Mouse (Mus musculus) retina, postnatal 7 days (tissue): Measurements from ENCODE around the gene Golt1a.

Experiments used
- DNase-seq: peaks from one replicate; pipeline ENCODE4 v3.0.0-alpha.2; 2012; ENCODE audit warnings: low read depth, low spot score

The Golt1a gene

DNA sequence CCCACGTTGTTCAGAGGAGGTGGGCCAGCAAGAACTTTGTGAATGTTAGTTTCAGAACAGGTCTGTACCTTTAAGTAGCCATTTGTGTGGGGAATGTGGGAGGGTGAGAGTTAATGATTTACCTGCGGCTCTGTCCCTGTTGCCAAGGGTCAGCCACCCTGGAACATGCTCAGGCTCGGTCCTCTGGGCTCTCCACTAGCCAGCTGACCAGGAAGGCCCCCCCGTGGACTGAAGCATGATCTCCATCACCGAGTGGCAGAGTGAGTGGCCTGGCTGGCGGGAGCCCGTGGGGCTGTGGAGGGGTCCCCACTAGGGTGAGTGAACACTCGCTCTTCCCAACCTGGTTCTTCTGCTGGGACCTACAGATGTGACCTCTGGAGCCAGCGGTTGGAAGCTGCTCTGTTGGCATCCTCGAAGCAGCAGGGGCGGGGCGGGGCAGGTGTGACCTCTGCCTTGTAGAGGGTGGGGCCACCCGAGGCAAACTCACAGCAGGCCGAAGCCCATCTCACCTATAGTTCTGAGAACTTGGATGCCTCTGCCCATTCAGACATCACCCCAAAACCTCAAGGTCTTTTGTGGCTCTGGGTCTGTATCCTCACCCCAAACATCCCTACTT, at the start of gene Golt1a:
TSS of gene Golt1a (plus strand) at position 149 of the 616 bp plus-strand sequence.
- DNase-seq, result no peak

DNA sequence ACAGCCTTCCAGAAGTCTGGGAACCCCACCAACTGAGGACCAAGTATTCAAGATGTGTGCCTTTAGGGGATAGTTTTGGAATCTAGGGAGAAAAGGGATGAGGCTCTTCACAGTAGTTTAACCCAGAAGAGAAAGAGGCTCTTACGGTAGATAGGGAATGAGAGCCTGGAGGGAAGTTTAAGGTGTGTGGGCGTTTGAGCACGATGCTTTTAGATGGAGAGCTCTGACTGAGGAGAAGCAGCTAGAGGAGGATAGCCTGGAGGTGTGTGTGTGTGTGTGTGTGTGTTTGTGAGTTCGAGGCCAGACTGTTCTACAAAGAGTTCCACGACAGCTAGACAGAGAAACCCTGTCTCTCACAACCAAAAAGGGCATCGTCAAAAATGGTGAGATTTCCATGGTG, 47.0 kb upstream of the Golt1a start:
- no peak for DNase-seq

DNA sequence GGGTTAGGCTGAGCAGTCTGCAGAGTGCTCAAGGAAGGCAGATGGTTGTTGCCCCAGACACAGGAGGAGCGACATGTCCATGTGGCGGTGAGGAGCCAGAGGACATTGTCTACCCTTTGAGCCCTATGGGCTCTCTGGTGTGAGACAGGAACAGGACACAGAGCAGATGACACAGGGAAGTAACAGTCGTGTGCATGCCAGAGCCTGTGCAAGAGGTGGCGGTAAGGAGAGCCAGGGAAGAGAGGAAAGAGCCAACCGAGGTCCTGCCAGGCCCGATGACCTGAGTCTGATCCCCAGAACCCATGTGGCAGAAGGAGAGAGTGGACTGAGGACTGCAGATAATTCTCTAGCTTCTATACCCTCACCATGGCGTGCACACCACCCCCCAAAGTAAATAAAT, 46.5 kb upstream of the Golt1a start:
- no peak for DNase-seq

DNA sequence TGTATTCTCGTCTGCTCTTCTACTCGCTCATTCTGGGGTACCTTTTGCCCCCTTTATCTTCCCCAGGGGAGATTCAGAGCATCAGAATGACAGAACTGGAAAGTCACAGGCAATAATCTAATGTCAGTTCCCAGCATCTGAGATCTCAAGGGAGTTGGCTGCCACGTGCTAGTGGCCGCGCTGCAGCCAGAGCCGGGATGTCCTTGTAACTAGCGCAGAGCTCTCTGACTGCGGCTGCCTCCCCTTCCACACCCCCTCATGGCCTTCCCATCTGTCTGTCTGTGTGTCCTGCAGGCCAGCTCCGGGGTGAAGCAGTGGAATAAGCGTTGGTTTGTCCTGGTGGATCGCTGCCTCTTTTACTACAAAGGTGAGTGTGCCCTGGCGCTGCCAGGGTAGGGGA, 45.2 kb upstream of the Golt1a start:
- no peak for DNase-seq

- no peak for DNase-seq
Measured at GRCm38 (mm10) chr1:133265114-133265766, 44.4 kb upstream of the Golt1a start.

GRCm38 (mm10) chr1:133267094-133267493, 42.5 kb upstream of the Golt1a start:
- DNase-seq, result no peak

DNA sequence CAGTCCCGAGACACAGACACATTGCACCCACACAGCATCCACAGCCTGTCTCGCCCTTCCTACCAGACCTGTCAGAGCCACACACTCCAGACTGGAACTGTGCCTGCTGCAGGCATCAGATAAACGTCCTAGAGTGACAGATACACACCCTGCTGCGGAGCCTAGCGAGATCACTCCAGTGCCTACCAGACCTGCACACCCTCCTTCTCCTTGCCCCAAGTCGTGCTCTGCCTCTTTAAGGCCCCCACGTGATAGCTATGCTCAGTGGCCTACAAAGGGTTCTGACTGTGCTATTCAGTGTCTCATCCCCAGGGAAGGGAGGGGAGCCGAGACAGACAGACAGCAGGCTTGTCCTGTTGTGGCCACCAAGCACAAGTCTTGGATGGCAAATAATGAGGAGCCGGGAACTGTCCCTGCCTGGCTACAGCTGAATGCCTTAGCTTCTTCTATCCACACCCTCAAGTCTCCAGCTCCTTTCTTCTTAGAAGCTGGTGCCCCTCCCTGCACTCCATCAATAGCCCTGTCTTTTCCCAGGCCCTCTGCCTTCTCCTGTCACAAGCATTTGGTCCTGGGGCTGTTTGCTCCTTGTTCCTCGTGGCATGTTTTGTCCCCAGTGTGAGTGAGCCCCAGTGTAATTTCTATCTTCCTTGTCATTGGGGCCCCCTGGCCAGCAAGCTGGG, 41.6 kb upstream of the Golt1a start:
- no peak for DNase-seq

DNA sequence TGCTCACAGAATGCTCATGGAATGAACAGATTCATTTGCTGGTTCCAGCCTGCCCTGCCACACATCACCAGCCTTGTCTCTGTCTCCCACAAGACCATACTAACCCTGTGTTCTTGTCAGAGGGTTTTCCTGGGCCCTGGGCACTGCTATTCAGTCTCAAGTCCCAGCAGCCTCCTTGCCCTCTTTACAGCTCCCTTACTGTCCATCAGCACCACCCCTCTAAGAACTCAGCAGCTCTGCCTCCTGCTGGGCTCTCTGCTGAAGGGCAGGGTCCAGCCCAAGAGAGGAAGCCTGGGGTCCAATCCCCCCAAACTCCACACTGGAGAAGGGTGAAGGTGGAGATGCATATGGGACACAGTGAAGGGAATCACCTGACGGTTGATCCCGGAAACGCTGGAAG, 41.1 kb upstream of the Golt1a start:
- DNase-seq, result no peak

- no peak for DNase-seq
Measured at GRCm38 (mm10) chr1:133270336-133270735, 39.3 kb upstream of the Golt1a start.

GRCm38 (mm10) chr1:133274163-133274562, 35.4 kb upstream of the Golt1a start:
- no peak for DNase-seq

DNA sequence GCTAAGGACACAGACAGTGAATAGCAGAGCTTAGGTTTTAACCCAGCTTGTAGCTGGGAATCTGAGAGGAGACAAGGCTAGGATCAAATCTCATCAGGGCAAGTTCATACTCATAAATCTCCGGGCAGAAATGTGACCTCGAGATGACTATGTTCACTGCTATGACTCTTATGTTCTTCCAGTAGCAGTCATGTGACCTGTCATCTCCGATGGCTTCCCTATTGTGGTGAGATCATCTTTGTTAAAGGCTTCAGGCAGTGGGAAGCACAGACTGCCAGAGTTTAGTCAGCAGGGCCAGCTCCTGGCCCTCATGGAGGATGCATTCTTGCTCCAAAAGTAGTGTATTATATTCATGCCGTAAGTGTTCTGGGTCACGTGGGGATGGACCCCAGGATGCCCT, 32.6 kb upstream of the Golt1a start:
- no peak for DNase-seq

DNA sequence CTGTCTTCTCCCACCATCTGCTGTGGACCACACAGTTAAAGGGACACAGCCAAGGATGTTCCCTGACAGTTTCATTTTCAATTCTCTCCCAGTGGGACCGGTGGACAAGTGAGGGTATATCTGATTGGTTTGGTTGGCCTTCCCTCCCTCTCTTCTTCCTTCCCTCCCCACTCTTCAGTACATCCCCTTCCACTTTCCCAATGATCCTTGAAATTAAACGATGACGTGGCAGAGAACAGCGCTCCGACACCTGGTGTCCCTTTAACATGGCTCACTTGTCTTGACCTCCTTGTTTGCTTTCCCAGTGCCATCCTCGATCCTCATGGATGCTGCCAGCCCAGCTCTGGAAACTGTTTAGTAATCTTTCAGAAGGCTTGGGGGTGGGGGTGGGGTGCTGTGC, 31.1 kb upstream of the Golt1a start:
- no peak for DNase-seq

DNA sequence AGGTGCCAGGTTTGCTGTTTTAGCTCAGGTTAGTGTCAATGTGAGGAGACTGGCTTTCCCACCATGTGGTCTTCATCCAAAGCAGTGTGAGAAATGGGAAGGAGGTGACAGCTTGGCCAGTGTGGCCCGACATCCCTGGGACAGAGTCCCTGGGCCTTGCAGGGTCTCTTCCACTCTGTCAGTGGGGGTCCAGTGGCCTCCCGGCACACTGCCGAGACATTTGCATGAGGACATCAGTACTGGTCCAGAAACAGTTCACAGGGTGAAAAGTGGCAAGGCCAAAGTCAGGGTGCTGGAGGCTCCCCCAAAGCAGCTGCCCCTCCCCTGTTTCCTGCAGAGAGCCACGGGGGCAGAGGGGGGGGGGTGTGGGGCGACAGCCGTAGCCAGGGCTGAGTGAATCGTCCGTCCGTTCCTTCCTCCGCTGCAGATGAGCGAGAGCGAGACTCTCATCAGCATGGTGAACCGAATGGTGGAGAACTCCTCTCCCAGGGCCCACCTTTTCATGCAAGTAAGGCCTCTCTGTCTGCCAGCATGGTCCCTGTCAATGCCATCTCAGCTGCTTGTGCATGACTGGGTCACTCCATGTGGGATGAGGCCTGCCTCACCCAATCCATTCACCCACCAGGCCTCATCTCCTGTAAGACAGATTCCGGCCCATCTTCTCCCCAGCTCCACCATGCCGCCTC, 30.5 kb upstream of the Golt1a start:
- no peak for DNase-seq

DNA sequence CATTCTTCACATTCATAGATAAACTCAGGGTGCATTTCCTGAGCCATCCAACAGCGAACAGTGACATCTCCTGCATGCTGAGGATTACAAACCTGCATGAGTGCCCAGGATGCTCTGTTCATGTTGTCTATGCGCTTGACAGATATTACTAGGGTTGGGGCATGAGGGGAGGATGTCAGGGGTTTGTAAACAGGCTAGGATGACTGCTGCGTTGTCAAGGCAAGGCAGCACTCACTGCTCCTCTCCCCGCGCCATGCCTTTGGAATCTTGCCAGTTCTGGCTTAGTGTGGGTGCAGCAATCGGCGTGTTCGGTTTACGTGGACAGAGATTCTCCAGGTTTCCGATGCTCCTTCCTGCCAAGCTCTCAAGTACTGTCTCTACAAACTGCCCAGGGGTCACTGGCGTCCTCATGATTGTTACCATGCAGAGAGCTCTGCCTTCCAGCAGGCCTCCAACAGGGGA, 29.9 kb upstream of the Golt1a start:
- DNase-seq, result no peak

- no peak for DNase-seq
Measured at GRCm38 (mm10) chr1:133280537-133280936, 29.1 kb upstream of the Golt1a start.

GRCm38 (mm10) chr1:133285907-133286306, 23.7 kb upstream of the Golt1a start:
- DNase-seq, result no peak

- DNase-seq, result no peak
Measured at GRCm38 (mm10) chr1:133287051-133287450, 22.5 kb upstream of the Golt1a start.

GRCm38 (mm10) chr1:133287880-133288279, 21.7 kb upstream of the Golt1a start:
- DNase-seq, result no peak

DNA sequence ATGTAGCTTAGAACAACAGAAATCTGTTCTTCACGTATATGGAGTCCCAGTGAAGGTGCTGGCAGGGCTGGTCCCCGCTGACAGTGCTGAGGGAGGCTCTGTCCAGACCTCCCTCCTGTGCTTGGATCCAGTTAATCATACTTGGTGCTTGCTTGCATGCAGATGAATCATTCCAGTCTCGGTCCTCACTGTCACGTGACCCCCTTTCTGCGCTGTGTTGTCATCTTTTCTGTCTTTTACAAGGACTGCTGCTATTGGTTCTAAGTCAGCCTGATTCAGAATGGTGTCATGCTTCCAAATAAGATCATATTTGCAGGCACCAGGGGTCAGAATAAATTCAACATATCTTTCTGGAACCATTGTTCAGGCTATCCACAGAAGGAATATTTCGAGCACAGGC, 17.7 kb upstream of the Golt1a start:
- DNase-seq, result no peak

DNA sequence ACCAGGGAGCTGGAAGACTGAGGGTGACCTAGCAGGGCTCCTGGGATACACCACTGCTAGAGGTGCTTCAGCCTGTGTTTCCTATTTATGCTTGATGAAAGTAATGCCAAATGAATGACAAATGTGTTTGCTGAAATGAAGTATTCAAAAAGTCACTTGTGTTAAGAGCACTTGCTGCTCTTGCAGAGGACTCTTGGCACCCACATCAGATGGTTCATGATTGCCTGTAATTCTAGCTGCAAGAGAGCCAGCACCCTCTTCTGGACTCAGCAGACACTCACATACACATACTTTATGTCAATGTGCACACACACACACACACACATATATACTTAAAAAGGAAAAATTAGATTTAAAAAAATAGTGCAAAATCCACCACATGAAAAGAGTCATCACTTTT, 17.0 kb upstream of the Golt1a start:
- no peak for DNase-seq

GRCm38 (mm10) chr1:133296376-133296775, 13.2 kb upstream of the Golt1a start:
- no peak for DNase-seq

GRCm38 (mm10) chr1:133298816-133299215, 10.8 kb upstream of the Golt1a start:
- DNase-seq, result no peak
